Mouse (Mus musculus) intestine, embryonic 16.5 days (tissue): ENCODE measurements around the gene Grk6. TPM values are rescaled to one million over a fixed set of nuclear protein-coding genes. Genes with fewer than 3 reads are reported as not detected.

ENCODE experiments used
- ATAC-seq: fragments of 200-750 bp; cut with Nextera tagmentation; 2 replicates; pipeline ENCODE4 v1.8.0; 2017; ENCODE audit warnings: moderate TSS enrichment, moderate library complexity
- H3K27ac ChIP-seq: fragments of 300-500 bp; sonication (generic); 2 replicates; pipeline ENCODE4 v1.5.1; 2014; ENCODE audit warnings: mild to moderate bottlenecking, low read length
- H3K27me3 ChIP-seq: fragments of 300-500 bp; sonication (generic); replicated peaks from 2 replicates; pipeline ENCODE4 v1.6.1; 2014; ENCODE audit warnings: low read length, control low read depth, mixed read lengths; ENCODE audit not compliant: control insufficient read depth, insufficient read depth
- H3K36me3 ChIP-seq: fragments of 300-500 bp; sonication (generic); 2 replicates; pipeline ENCODE4 v1.6.1; 2014; ENCODE audit warnings: low read length, control low read depth; ENCODE audit not compliant: control insufficient read depth, insufficient read depth
- H3K4me1 ChIP-seq: fragments of 300-500 bp; sonication (generic); 2 replicates; pipeline ENCODE4 v1.6.1; 2014; ENCODE audit warnings: low read length, control low read depth, mixed read lengths; ENCODE audit not compliant: control insufficient read depth, insufficient read depth
- H3K4me2 ChIP-seq: fragments of 300-500 bp; sonication (generic); 2 replicates; pipeline ENCODE4 v1.6.1; 2014; ENCODE audit warnings: low read depth, low read length, control low read depth
- H3K4me3 ChIP-seq: fragments of 300-500 bp; sonication (generic); 2 replicates; pipeline ENCODE4 v1.5.1; 2014; ENCODE audit warnings: mild to moderate bottlenecking, low read length
- H3K9ac ChIP-seq: fragments of 300-500 bp; sonication (generic); 2 replicates; pipeline ENCODE4 v1.6.1; 2014; ENCODE audit warnings: low read depth, low read length
- H3K9me3 ChIP-seq: fragments of 300-500 bp; sonication (generic); 2 replicates; pipeline ENCODE4 v1.6.1; 2016; ENCODE audit warnings: low read length, control low read depth; ENCODE audit not compliant: control insufficient read depth
- WGBS: fragments of 180-500 bp; shearing (Covaris S2); extraction: QIAGEN DNeasy Blood & Tissue Kit; methylation state at CpG from one replicate; pipeline ENCODE4 v1.1.7; 2014; 5-methylcytosine and 5-hydroxymethylcytosine counted together
- polyA plus RNA-seq: library from polyadenylated mRNA; unstranded; fragments of >200 nt; fragmentation: Nextera tagmentation; extraction: Ambion mirVana; gene quantifications from 2 replicates; pipeline ENCODE4 v1.2.1, GENCODE M21; 2015

Grk6 gene
- 13.6 and 16.2 TPM in 2 replicates for polyA plus RNA-seq

- Histone ChIP-seq H3K27me3 (no peaks in the 10 kb centered on the region), H3K4me3 (peak within 1 kb of the TSS; percentile 79), H3K4me2 (peak within 1 kb of the TSS; percentile 74), H3K27ac (peak within 1 kb of the TSS; percentile 98), H3K4me1 (peaks cover 19% of the 10 kb centered on the region), H3K9me3 (no peaks in the 10 kb centered on the region), H3K9ac (peak within 1 kb of the TSS; percentile 94), H3K36me3 (no peaks in the 10 kb centered on the region; the same call in 1 of the 2 replicates)
- ATAC-seq = peak; percentile 96
- under 1% methylated on average over 35 of the region's 35 CpGs for WGBS
These were observed at the start of gene Grk6 for GRCm38 (mm10) chr13:55444937-55445315. Gene Grk6 (plus strand): TSS chr13:55445072.

GRCm38 (mm10) chr13:55398088-55398487, 46.8 kb upstream of the Grk6 start, which contains the start of gene Slc34a1:
Gene Slc34a1 (plus strand): TSS chr13:55398187.
- Histone ChIP-seq H3K9ac (no peak within 1 kb of the TSS), H3K4me1 (0 out of 2 replicates have a peak, but pooled peaks cover 2% of the 10 kb centered on the region), H3K27ac (no peak within 1 kb of the TSS), H3K9me3 (no peaks in the 10 kb centered on the region), H3K27me3 (peaks cover 3% of the 10 kb centered on the region; the same call in 1 of the 2 replicates), H3K4me2 (no peak within 1 kb of the TSS), H3K4me3 (no peak within 1 kb of the TSS), H3K36me3 (no peaks in the 10 kb centered on the region)
- no peak for ATAC-seq
- WGBS = 84% methylated on average over 1 of the region's 1 CpGs

GRCm38 (mm10) chr13:55399300-55400038, 45.4 kb upstream of the Grk6 start:
- H3K9ac ChIP-seq = no peak overlapping the region

GRCm38 (mm10) chr13:55400039-55400346, 44.9 kb upstream of the Grk6 start:
- 49% methylated on average over 1 of the region's 1 CpGs for WGBS
- H3K4me2 ChIP-seq = no peak overlapping the region
- H3K9me3 ChIP-seq = no peaks in the 10 kb centered on the region
- H3K4me3 ChIP-seq = no peak overlapping the region
- H3K9ac ChIP-seq = no peak overlapping the region
- peaks cover 3% of the 10 kb centered on the region; the same call in 1 of the 2 replicates for H3K27me3 ChIP-seq
- no peaks in the 10 kb centered on the region for H3K36me3 ChIP-seq
- H3K4me1 ChIP-seq = 0 out of 2 replicates have a peak, but pooled peaks cover 2% of the 10 kb centered on the region
- ATAC-seq = peak; percentile 61
- no peak overlapping the region for H3K27ac ChIP-seq

More at GRCm38 (mm10) chr13:55399300-55400038, 45.4 kb upstream of the Grk6 start:
- 49% methylated on average over 5 of the region's 5 CpGs for WGBS
- H3K4me1 ChIP-seq = 0 out of 2 replicates have a peak, but pooled peaks cover 2% of the 10 kb centered on the region
- H3K4me3 ChIP-seq = no peak overlapping the region
- no peaks in the 10 kb centered on the region for H3K9me3 ChIP-seq
- peak; percentile 86 for ATAC-seq
- peaks cover 3% of the 10 kb centered on the region; the same call in 1 of the 2 replicates for H3K27me3 ChIP-seq
- H3K27ac ChIP-seq = no peak overlapping the region
- no peaks in the 10 kb centered on the region for H3K36me3 ChIP-seq
- no peak overlapping the region for H3K4me2 ChIP-seq

- H3K4me3 ChIP-seq = no peak overlapping the region
- H3K36me3 ChIP-seq = no peaks in the 10 kb centered on the region
- H3K9ac ChIP-seq = no peak overlapping the region
- peaks cover 3% of the 10 kb centered on the region; the same call in 1 of the 2 replicates for H3K27me3 ChIP-seq
- 76% methylated on average over 7 of the region's 7 CpGs for WGBS
- no peak for ATAC-seq
- no peak overlapping the region for H3K4me2 ChIP-seq
- H3K4me1 ChIP-seq = 0 out of 2 replicates have a peak, but pooled peaks cover 6% of the 10 kb centered on the region
- H3K27ac ChIP-seq = no peak overlapping the region
- no peaks in the 10 kb centered on the region for H3K9me3 ChIP-seq
These were observed 41.6 kb upstream of the Grk6 start for GRCm38 (mm10) chr13:55403266-55403665.

- Histone ChIP-seq H3K4me2 (no peak overlapping the region), H3K27ac (no peak overlapping the region), H3K9ac (no peak overlapping the region), H3K4me3 (no peak overlapping the region), H3K4me1 (0 out of 2 replicates have a peak, but pooled peaks cover 6% of the 10 kb centered on the region), H3K36me3 (no peaks in the 10 kb centered on the region), H3K9me3 (no peaks in the 10 kb centered on the region), H3K27me3 (peaks cover 3% of the 10 kb centered on the region; the same call in 1 of the 2 replicates)
- no peak for ATAC-seq
- WGBS = 74% methylated on average over 15 of the region's 15 CpGs
These were observed 40.7 kb upstream of the Grk6 start for GRCm38 (mm10) chr13:55403935-55404852.

GRCm38 (mm10) chr13:55404853-55405782, 39.8 kb upstream of the Grk6 start:
- H3K9ac ChIP-seq = no peak overlapping the region

GRCm38 (mm10) chr13:55405783-55406390, 39.0 kb upstream of the Grk6 start:
- 66% methylated on average over 13 of the region's 13 CpGs for WGBS
- no peak overlapping the region for H3K4me3 ChIP-seq
- H3K36me3 ChIP-seq = no peaks in the 10 kb centered on the region
- 0 out of 2 replicates have a peak, but pooled peaks cover 3% of the 10 kb centered on the region for H3K4me1 ChIP-seq
- H3K27ac ChIP-seq = no peak overlapping the region
- ATAC-seq = peak; percentile 47
- H3K27me3 ChIP-seq = peaks cover 3% of the 10 kb centered on the region; the same call in 1 of the 2 replicates
- no peak overlapping the region for H3K4me2 ChIP-seq
- no peaks in the 10 kb centered on the region for H3K9me3 ChIP-seq
- no peak overlapping the region for H3K9ac ChIP-seq

More at GRCm38 (mm10) chr13:55404853-55405782, 39.8 kb upstream of the Grk6 start:
- Histone ChIP-seq H3K36me3 (no peaks in the 10 kb centered on the region), H3K4me3 (no peak overlapping the region), H3K27ac (no peak overlapping the region), H3K27me3 (peaks cover 3% of the 10 kb centered on the region; the same call in 1 of the 2 replicates), H3K4me1 (0 out of 2 replicates have a peak, but pooled peaks cover 3% of the 10 kb centered on the region), H3K4me2 (no peak overlapping the region), H3K9me3 (no peaks in the 10 kb centered on the region)
- peak; percentile 73 for ATAC-seq
- 12% methylated on average over 11 of the region's 11 CpGs for WGBS
